Mouse (Mus musculus) neural tube, embryonic 13.5 days (tissue): ENCODE measurements around the gene Rcor1. TPM values are rescaled to one million over a fixed set of nuclear protein-coding genes. Genes with fewer than 3 reads are reported as not detected.

Experiments used
- ATAC-seq: fragments of 200-750 bp; cut with Nextera tagmentation; 2 replicates; pipeline ENCODE4 v1.8.0; 2017; ENCODE audit warnings: low read depth, mild to moderate bottlenecking, moderate TSS enrichment, moderate library complexity
- H3K27ac ChIP-seq: fragments of 300-500 bp; sonication (generic); replicated peaks from 2 replicates; pipeline ENCODE4 v1.5.1; 2015; ENCODE audit warnings: moderate library complexity, mild to moderate bottlenecking, inconsistent platforms
- H3K27me3 ChIP-seq: fragments of 300-500 bp; sonication (generic); 2 replicates; pipeline ENCODE4 v1.6.1; 2015; ENCODE audit warnings: mild to moderate bottlenecking, inconsistent platforms
- H3K36me3 ChIP-seq: fragments of 300-500 bp; sonication (generic); 2 replicates; pipeline ENCODE4 v1.6.1; 2015; ENCODE audit warnings: mild to moderate bottlenecking, inconsistent platforms
- H3K4me1 ChIP-seq: fragments of 300-500 bp; sonication (generic); replicated peaks from 2 replicates; pipeline ENCODE4 v1.6.1; 2015; ENCODE audit warnings: inconsistent platforms
- H3K4me2 ChIP-seq: fragments of 300-500 bp; sonication (generic); 2 replicates; pipeline ENCODE4 v1.6.1; 2015; ENCODE audit warnings: inconsistent platforms, mild to moderate bottlenecking, moderate library complexity
- H3K4me3 ChIP-seq: fragments of 300-500 bp; sonication (generic); 2 replicates; pipeline ENCODE4 v1.5.1; 2015; ENCODE audit warnings: mild to moderate bottlenecking, inconsistent platforms
- H3K9ac ChIP-seq: fragments of 300-500 bp; sonication (generic); 2 replicates; pipeline ENCODE4 v1.6.1; 2015; ENCODE audit warnings: moderate library complexity, mild to moderate bottlenecking, inconsistent platforms
- H3K9me3 ChIP-seq: fragments of 300-500 bp; sonication (generic); 2 replicates; pipeline ENCODE4 v1.6.1; 2016; ENCODE audit warnings: inconsistent platforms
- WGBS: fragments of 180-500 bp; shearing (Covaris S2); methylation state at CpG from one replicate; pipeline ENCODE4 v1.1.7; 2015; 5-methylcytosine and 5-hydroxymethylcytosine counted together
- polyA plus RNA-seq: library from polyadenylated mRNA; unstranded; fragments of >200 nt; fragmentation: Nextera tagmentation; extraction: Ambion mirVana; gene quantifications from 2 replicates; pipeline ENCODE4 v1.2.1, GENCODE M21; 2015

Gene Rcor1
- polyA plus RNA-seq, 1 experiment from 2014 or later = 5.8 TPM

- Histone ChIP-seq H3K4me2 (no peak overlapping the region), H3K9ac (no peak overlapping the region), H3K9me3 (no peaks in the 10 kb centered on the region), H3K4me3 (no peak overlapping the region), H3K4me1 (peaks cover 15% of the 10 kb centered on the region), H3K36me3 (peaks cover 13% of the 10 kb centered on the region), H3K27ac (no peak overlapping the region), H3K27me3 (no peaks in the 10 kb centered on the region)
- ATAC-seq = no peak
- WGBS = 98% methylated on average over 1 of the region's 1 CpGs
Observed at GRCm38 (mm10) chr12:111087066-111087465, 47.9 kb downstream of the Rcor1 start.

DNA sequence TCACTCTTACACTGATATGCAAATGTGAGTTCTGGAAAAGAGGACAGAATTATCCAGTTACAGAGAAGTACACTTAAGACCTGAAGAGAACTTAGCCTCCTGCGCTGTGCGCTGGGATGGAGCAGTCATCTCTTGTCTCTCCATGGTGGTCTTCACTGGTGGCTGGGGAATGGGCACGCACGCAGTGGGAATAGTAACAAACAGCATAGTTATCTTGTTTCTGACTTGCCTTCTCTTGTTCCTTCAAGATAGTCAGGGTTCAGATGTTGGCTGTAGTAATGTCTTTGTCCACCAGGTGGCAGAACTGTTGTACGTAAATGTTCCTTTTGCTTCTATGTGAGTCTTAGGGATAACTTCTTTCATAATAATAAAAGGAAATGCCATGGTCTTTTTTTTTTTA lies 49.0 kb downstream of the Rcor1 start:
- Histone ChIP-seq H3K27me3 (no peaks in the 10 kb centered on the region), H3K4me3 (no peak overlapping the region), H3K36me3 (peaks cover 7% of the 10 kb centered on the region), H3K9me3 (no peaks in the 10 kb centered on the region), H3K4me1 (peaks cover 15% of the 10 kb centered on the region), H3K27ac (no peak overlapping the region), H3K9ac (peak overlapping the region; percentile 12; the same call in 1 of the 2 replicates), H3K4me2 (no peak overlapping the region)
- 39% methylated on average over 5 of the region's 5 CpGs for WGBS
- ATAC-seq = no peak

- Histone ChIP-seq H3K9ac (no peak overlapping the region), H3K4me2 (no peak overlapping the region), H3K4me1 (peaks cover 15% of the 10 kb centered on the region), H3K9me3 (no peaks in the 10 kb centered on the region), H3K27me3 (no peaks in the 10 kb centered on the region), H3K27ac (no peak overlapping the region), H3K4me3 (no peak overlapping the region), H3K36me3 (peaks cover 12% of the 10 kb centered on the region)
- WGBS = 61% methylated on average over 3 of the region's 3 CpGs
- no peak for ATAC-seq
Observed at GRCm38 (mm10) chr12:111088731-111089141, 49.6 kb downstream of the Rcor1 start.

- Histone ChIP-seq H3K4me3 (no peak overlapping the region), H3K4me2 (no peak overlapping the region), H3K36me3 (peaks cover 16% of the 10 kb centered on the region), H3K9ac (no peak overlapping the region), H3K4me1 (peaks cover 15% of the 10 kb centered on the region), H3K27me3 (no peaks in the 10 kb centered on the region), H3K27ac (no peak overlapping the region), H3K9me3 (no peaks in the 10 kb centered on the region)
- WGBS = 75% methylated on average over 7 of the region's 7 CpGs
- ATAC-seq = no peak
Observed at GRCm38 (mm10) chr12:111089145-111089544, 50.0 kb downstream of the Rcor1 start.

GRCm38 (mm10) chr12:111090801-111091200 lies 51.6 kb downstream of the Rcor1 start:
- Histone ChIP-seq H3K4me2 (no peak overlapping the region), H3K4me1 (peaks cover 15% of the 10 kb centered on the region), H3K27me3 (no peaks in the 10 kb centered on the region), H3K4me3 (no peak overlapping the region), H3K9me3 (no peaks in the 10 kb centered on the region), H3K36me3 (0 out of 2 replicates have a peak, but pooled peaks cover 20% of the 10 kb centered on the region), H3K27ac (no peak overlapping the region), H3K9ac (no peak overlapping the region)
- no peak for ATAC-seq

DNA sequence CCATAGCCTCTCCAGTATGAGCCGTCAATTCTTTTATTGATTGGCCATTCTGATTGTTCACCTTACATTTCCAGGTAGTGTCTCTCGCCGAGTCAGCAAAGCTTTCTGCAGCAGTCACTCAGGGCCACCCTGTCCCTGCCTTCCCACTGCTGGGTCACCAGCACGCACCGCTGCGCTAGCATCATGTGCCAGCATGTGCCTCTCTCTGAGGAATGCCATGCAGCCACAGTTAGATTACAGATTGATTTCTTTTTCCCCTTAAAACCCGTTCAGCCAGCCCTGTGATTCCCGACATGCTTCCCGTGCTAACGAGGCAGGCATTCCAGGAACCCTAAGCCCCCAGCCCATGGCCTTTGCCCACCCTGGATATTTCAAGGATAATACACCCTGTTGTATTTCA lies 52.8 kb downstream of the Rcor1 start:
- Histone ChIP-seq H3K36me3 (peaks cover 25% of the 10 kb centered on the region), H3K4me1 (peaks cover 15% of the 10 kb centered on the region), H3K9ac (no peak overlapping the region), H3K9me3 (no peaks in the 10 kb centered on the region), H3K4me2 (no peak overlapping the region), H3K27me3 (no peaks in the 10 kb centered on the region), H3K27ac (no peak overlapping the region), H3K4me3 (no peak overlapping the region)
- 87% methylated on average over 10 of the region's 10 CpGs for WGBS
- no peak for ATAC-seq

- peaks cover 6% of the 10 kb centered on the region for H3K4me1 ChIP-seq
- H3K27me3 ChIP-seq = no peaks in the 10 kb centered on the region
- no peak overlapping the region for H3K4me3 ChIP-seq
- WGBS = 88% methylated on average over 5 of the region's 5 CpGs
- no peak overlapping the region for H3K4me2 ChIP-seq
- no peak for ATAC-seq
- H3K9ac ChIP-seq = no peak overlapping the region
- H3K27ac ChIP-seq = no peak overlapping the region
- H3K36me3 ChIP-seq = peaks cover 29% of the 10 kb centered on the region
- H3K9me3 ChIP-seq = no peaks in the 10 kb centered on the region
Observed at GRCm38 (mm10) chr12:111094073-111094472, 54.9 kb downstream of the Rcor1 start.

DNA sequence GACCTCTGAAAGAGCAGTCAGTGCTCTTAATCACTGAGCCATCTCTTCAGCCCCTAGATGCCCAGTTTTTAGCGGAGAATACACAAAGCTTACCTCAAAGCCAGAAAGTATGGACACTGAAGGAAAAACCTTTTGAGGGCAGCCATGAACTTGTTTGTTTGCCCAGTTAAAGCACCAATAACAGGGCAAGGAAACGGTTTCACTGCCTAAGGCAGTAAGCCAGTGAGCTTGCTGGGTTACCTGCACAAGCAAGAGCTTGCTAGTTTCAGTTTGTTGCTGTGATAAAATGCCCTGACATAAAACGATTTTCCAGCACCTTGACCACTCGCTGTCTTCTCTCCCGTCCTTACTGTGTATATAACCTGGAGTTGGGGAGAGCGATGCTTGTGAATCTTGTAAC lies 55.9 kb downstream of the Rcor1 start:
- H3K4me1 ChIP-seq = no peaks in the 10 kb centered on the region
- H3K27me3 ChIP-seq = no peaks in the 10 kb centered on the region
- H3K4me3 ChIP-seq = no peak overlapping the region
- no peak overlapping the region for H3K4me2 ChIP-seq
- H3K9me3 ChIP-seq = no peaks in the 10 kb centered on the region
- WGBS = 96% methylated on average over 6 of the region's 6 CpGs
- no peak overlapping the region for H3K27ac ChIP-seq
- H3K9ac ChIP-seq = no peak overlapping the region
- H3K36me3 ChIP-seq = peaks cover 30% of the 10 kb centered on the region
- ATAC-seq = no peak

DNA sequence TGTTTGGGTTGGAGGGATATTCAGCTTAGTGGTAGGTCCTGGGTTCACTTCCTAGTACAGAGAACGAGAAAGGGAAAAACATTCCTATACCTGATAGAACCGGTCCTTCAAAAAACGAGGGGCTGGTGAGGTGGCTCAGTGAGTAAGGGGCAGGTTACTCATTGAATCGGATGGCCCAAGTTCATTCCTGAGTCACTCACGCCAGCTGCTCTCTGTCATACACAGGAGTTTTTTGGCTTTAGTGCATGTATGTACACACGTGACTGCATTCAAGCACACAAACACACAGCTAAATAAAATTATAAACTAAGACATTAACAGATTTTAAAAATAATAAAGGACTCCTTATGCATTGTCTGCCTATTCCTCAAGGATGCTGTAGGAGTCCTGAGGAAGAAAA lies 57.1 kb downstream of the Rcor1 start:
- Histone ChIP-seq H3K9ac (no peak overlapping the region), H3K4me3 (no peak overlapping the region), H3K36me3 (peaks cover 40% of the 10 kb centered on the region), H3K27ac (no peak overlapping the region), H3K4me1 (no peaks in the 10 kb centered on the region), H3K27me3 (no peaks in the 10 kb centered on the region), H3K9me3 (no peaks in the 10 kb centered on the region), H3K4me2 (no peak overlapping the region)
- ATAC-seq = no peak
- WGBS = 91% methylated on average over 6 of the region's 6 CpGs

- ATAC-seq = no peak
- H3K9ac ChIP-seq = no peak overlapping the region
- no peak overlapping the region for H3K27ac ChIP-seq
- H3K27me3 ChIP-seq = no peaks in the 10 kb centered on the region
- H3K4me2 ChIP-seq = no peak overlapping the region
- H3K36me3 ChIP-seq = peaks cover 46% of the 10 kb centered on the region
- 96% methylated on average over 8 of the region's 8 CpGs for WGBS
- H3K4me1 ChIP-seq = no peaks in the 10 kb centered on the region
- no peaks in the 10 kb centered on the region for H3K9me3 ChIP-seq
- H3K4me3 ChIP-seq = no peak overlapping the region
Observed at GRCm38 (mm10) chr12:111097036-111097435, 57.9 kb downstream of the Rcor1 start.

- no peak for ATAC-seq
- Histone ChIP-seq H3K4me2 (no peak overlapping the region), H3K9me3 (no peaks in the 10 kb centered on the region), H3K9ac (no peak overlapping the region), H3K27ac (no peak overlapping the region), H3K4me3 (no peak overlapping the region), H3K27me3 (no peaks in the 10 kb centered on the region), H3K4me1 (no peaks in the 10 kb centered on the region), H3K36me3 (peaks cover 82% of the 10 kb centered on the region)
- WGBS = 94% methylated on average over 8 of the region's 8 CpGs
Observed at GRCm38 (mm10) chr12:111111176-111111575, 72.0 kb downstream of the Rcor1 start.

DNA sequence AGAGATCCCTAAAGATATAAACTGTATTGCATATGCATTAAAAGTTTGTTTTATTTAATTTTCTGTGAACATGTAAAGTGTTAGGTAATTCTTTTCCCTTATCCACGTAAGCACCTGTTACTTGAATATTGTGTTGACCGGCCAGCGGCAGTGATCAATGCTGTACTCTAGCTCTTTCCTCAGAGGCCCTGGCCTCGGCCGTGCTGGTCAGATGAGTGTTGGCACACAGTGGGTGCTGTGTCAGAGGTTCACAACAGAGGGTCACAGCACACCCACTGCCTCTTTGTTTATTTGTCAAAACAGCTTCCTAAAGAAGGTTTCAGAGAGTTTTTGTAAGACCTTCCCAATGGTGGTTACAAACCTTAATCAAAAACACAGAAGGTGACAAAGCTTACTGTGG lies 75.4 kb downstream of the Rcor1 start:
- Histone ChIP-seq H3K27ac (no peak overlapping the region), H3K27me3 (no peaks in the 10 kb centered on the region), H3K4me1 (no peaks in the 10 kb centered on the region), H3K9ac (no peak overlapping the region), H3K4me2 (no peak overlapping the region), H3K4me3 (no peak overlapping the region), H3K36me3 (peaks cover 80% of the 10 kb centered on the region), H3K9me3 (no peaks in the 10 kb centered on the region)
- ATAC-seq = no peak
- WGBS = 93% methylated on average over 5 of the region's 5 CpGs

DNA sequence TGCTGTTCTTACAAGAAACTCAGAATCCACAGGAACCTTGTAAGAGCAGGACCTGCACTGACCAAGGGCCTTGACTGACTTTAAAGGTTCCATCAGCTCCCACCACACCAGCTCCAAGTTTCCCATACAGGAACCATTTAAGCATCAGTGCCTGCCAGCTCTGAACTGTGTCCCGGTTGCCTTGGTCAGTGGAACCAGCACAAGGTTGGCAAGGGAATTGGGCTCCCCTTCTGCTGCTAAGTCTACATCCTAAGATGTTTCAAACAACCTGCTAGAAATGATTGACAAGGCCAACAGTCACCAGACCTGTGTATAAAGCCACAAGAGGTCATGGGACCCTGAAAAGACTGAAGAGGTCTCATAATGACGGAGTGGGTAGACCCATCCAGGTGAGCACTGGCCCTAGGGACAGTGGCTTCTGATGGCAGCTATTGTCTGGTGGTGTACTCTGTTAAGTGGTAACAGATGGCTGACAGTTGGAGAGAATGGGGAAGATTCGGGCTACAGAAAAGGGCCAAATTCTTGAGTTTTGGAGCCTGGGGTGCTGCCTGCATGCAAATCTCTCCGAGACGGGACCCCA lies 80.4 kb downstream of the Rcor1 start:
- no peak overlapping the region for H3K4me2 ChIP-seq
- no peak for ATAC-seq
- no peak overlapping the region for H3K4me3 ChIP-seq
- H3K9ac ChIP-seq = no peak overlapping the region
- no peak overlapping the region for H3K27ac ChIP-seq
- H3K4me1 ChIP-seq = peaks cover 3% of the 10 kb centered on the region
- H3K27me3 ChIP-seq = no peaks in the 10 kb centered on the region
- no peaks in the 10 kb centered on the region for H3K9me3 ChIP-seq
- H3K36me3 ChIP-seq = peaks cover 40% of the 10 kb centered on the region
- 92% methylated on average over 5 of the region's 5 CpGs for WGBS
